Mouse (Mus musculus) adrenal gland (tissue): ENCODE results near the gene Gusb.

Experiments used
- intact Hi-C: fragments of 180-260 bp; cut with DNase I; formaldehyde crosslinking; loops from one replicate; pipeline ENCODE4 v1.15.1; 2025

Gene Gusb

GRCm38 (mm10) chr5:129989376-129989775 is 13.5 kb downstream of the Gusb start:
- intact Hi-C loops, result no loop called here

GRCm38 (mm10) chr5:129980216-129980615 is 22.6 kb downstream of the Gusb start:
- intact Hi-C loops, result no loop called here

GRCm38 (mm10) chr5:129978608-129979007 is 24.2 kb downstream of the Gusb start:
- intact Hi-C loops, result no loop called here

- intact Hi-C loops, result no loop called here
These were observed 25.1 kb downstream of the Gusb start for GRCm38 (mm10) chr5:129977768-129978167.

GRCm38 (mm10) chr5:129974866-129975311 is 28.0 kb downstream of the Gusb start:
- intact Hi-C loops, result no loop called here

GRCm38 (mm10) chr5:129974354-129974753 is 28.5 kb downstream of the Gusb start:
- intact Hi-C loops, result no loop called here

- intact Hi-C loops, result no loop called here
These were observed 31.4 kb downstream of the Gusb start for GRCm38 (mm10) chr5:129971491-129971890.

GRCm38 (mm10) chr5:129968417-129968816 is 34.4 kb downstream of the Gusb start:
- intact Hi-C loops, result no loop called here

GRCm38 (mm10) chr5:129966448-129966847 is 36.4 kb downstream of the Gusb start:
- intact Hi-C loops, result no loop called here

GRCm38 (mm10) chr5:129963224-129963623 is 39.6 kb downstream of the Gusb start:
- intact Hi-C loops, result no loop called here

- intact Hi-C loops, result no loop called here
These were observed 47.1 kb downstream of the Gusb start for GRCm38 (mm10) chr5:129955792-129956191.

GRCm38 (mm10) chr5:129954473-129955254 is 48.2 kb downstream of the Gusb start:
- intact Hi-C loops, result no loop called here

- intact Hi-C loops, result no loop called here
These were observed 50.7 kb downstream of the Gusb start for GRCm38 (mm10) chr5:129952143-129952542.

- intact Hi-C loops, result loop anchor here (10.0 kb wide), 1 partner anchor 47 kb away; no protein-coding TSS in a partner anchor
These were observed 55.3 kb downstream of the Gusb start for GRCm38 (mm10) chr5:129947528-129948033.

- intact Hi-C loops, result loop anchor here (10.0 kb wide), 1 partner anchor 51 kb away; no protein-coding TSS in a partner anchor
These were observed 59.4 kb downstream of the Gusb start for GRCm38 (mm10) chr5:129943402-129943801.

- intact Hi-C loops, result loop anchor here (10.0 kb wide), 1 partner anchor 52 kb away; no protein-coding TSS in a partner anchor
These were observed 60.5 kb downstream of the Gusb start for GRCm38 (mm10) chr5:129942073-129942939.

- intact Hi-C loops, result loop anchor here (10.0 kb wide), 1 partner anchor 53 kb away; no protein-coding TSS in a partner anchor
These were observed 61.3 kb downstream of the Gusb start, which contains the start of gene Vkorc1l1 for GRCm38 (mm10) chr5:129941495-129942045. Gene Vkorc1l1 (plus strand): TSS chr5:129941970.

GRCm38 (mm10) chr5:129940736-129941494 is 61.9 kb downstream of the Gusb start:
- intact Hi-C loops, result loop anchor here (10.0 kb wide), 1 partner anchor 54 kb away; no protein-coding TSS in a partner anchor

GRCm38 (mm10) chr5:129940281-129940680 is 62.6 kb downstream of the Gusb start:
- intact Hi-C loops, result loop anchor here (10.0 kb wide), 1 partner anchor 55 kb away; no protein-coding TSS in a partner anchor
